Mouse (Mus musculus): ENCODE measurements around the gene Lrp11.

DNA sequence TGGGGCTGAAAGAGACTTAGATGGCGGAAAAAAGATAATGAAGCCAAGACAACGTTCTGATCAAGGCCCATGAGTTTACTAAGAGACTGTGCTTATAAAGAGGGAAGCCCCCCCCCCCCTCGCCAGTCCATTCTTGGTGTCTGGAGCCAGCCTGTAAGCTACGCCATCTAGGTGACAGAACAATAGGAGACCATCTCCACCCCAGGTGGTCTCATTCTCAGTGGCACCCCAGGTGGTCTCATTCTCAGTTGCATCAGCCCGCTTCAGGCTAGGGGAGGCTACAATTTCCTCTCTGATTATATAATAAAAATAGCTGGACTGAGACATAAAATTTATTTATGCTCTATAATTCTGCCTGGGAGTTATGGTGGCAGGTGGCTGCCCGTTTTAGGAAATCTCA, 22.0 kb downstream of the Lrp11 start:
- TF ChIP-seq CTCF (IDR thresholded peaks at IDR 0.05; ENCODE audit: low read depth) (no peak), EP300 (IDR thresholded peaks at IDR 0.05; ENCODE audit: low read depth) (no peak)

All from heart, postnatal 0 days (tissue).